Mouse (Mus musculus) olfactory bulb, adult 2 months (tissue): ENCODE results near the gene Ada.

ENCODE experiments used
- CTCF ChIP-seq: fragments of 200-500 bp; IDR thresholded peaks from 2 replicates; pipeline ENCODE4 v1.5.1; 2012; ENCODE audit warnings: low read depth, mild to moderate bottlenecking, low read length, moderate library complexity; ENCODE audit not compliant: insufficient read depth
- POLR2A ChIP-seq: fragments of 200-500 bp; IDR thresholded peaks from 2 replicates; pipeline ENCODE4 v1.6.1; 2012; ENCODE audit warnings: mild to moderate bottlenecking, low read depth, low read length, moderate library complexity; ENCODE audit not compliant: insufficient read depth

DNA sequence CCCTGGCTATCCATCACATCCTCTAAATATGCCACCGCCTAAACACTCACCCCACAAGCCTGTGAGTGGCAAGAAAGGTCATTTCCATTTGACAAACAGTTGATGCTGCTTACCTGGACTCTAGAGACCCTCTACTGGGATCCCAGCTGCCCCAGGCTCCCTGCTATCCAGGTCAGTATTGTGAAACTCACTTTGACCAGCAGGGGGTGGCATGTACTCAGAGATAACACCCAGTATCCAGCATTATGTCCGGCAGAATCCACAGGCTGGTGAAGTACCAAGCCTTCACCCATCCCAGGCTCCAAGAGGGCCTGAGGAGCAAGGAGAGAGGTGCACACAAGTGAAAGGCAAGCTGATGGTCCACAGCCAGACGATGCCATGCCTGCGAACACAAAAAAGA lies 38.4 kb upstream of the Ada start:
- TF ChIP-seq POLR2A (no peak), CTCF (no peak)
